Mouse (Mus musculus): ENCODE measurements around the gene Galt.
"Not testable (repeated sequence)": the region's sequence is repeated elsewhere in the genome, so short reads cannot be mapped to it uniquely, and the experiment has no call there.

The Galt gene

GRCm38 (mm10) chr4:41774506-41774905, 19.5 kb downstream of the Galt start:
- in situ Hi-C loops (cut with MboI) = not testable (repeated sequence)

- in situ Hi-C loops (cut with MboI) = not testable (repeated sequence)
Observed at GRCm38 (mm10) chr4:41775840-41776239, 20.8 kb downstream of the Galt start.

GRCm38 (mm10) chr4:41781271-41781670, 26.2 kb downstream of the Galt start:
- in situ Hi-C loops (cut with MboI) = not testable (repeated sequence)

- in situ Hi-C loops (cut with MboI) = not testable (repeated sequence)
Observed at GRCm38 (mm10) chr4:41781748-41782485, 26.9 kb downstream of the Galt start.

- in situ Hi-C loops (cut with MboI) = not testable (repeated sequence)
Observed at GRCm38 (mm10) chr4:41782711-41783110, 27.7 kb downstream of the Galt start.

- in situ Hi-C loops (cut with MboI) = not testable (repeated sequence)
Observed at GRCm38 (mm10) chr4:41783197-41783596, 28.2 kb downstream of the Galt start.
